Mouse (Mus musculus): ENCODE results near the gene Nmrk2. TPM values are rescaled to one million over a fixed set of nuclear protein-coding genes. Genes with fewer than 3 reads are reported as not detected.
"Not testable (repeated sequence)": the region's sequence is repeated elsewhere in the genome, so short reads cannot be mapped to it uniquely, and the experiment has no call there.

Gene Nmrk2
- polyA plus RNA-seq, 1 experiment = not detected

- Histone ChIP-seq H3K9ac (ENCODE audit: low read depth, poor library complexity, severe bottlenecking) (no peak overlapping the region), H3K9me3 (replicated peaks; ENCODE audit: control insufficient read depth, insufficient read depth, low read length, poor library complexity, severe bottlenecking) (no peaks in the 10 kb centered on the region), H3K4me1 (ENCODE audit: control insufficient read depth, insufficient read depth, low read length) (peaks cover 2% of the 10 kb centered on the region), H3K27me3 (ENCODE audit: control insufficient read depth, insufficient read depth, low read length, poor library complexity, severe bottlenecking) (no peaks in the 10 kb centered on the region), H3K4me3 (ENCODE audit: low read depth, low read length) (no peak overlapping the region), H3K36me3 (ENCODE audit: control insufficient read depth, insufficient read depth, low read length, poor library complexity, severe bottlenecking) (peaks cover under 1% of the 10 kb centered on the region), H3K27ac (ENCODE audit: insufficient read depth, low read length) (no peak overlapping the region)
- TF ChIP-seq CTCF (IDR thresholded peaks at IDR 0.05; ENCODE audit: low read depth, low read length) (no peak), EP300 (IDR thresholded peaks at IDR 0.05; ENCODE audit: insufficient read depth, low read depth, low read length) (no peak), POLR2A (IDR thresholded peaks at IDR 0.05; ENCODE audit: insufficient read depth, low read length) (no peak)
These were observed 14.7 kb downstream of the Nmrk2 start for GRCm38 (mm10) chr10:81187161-81187560.

- no peak overlapping the region for H3K27ac ChIP-seq (ENCODE audit: insufficient read depth, low read length)
- no peaks in the 10 kb centered on the region for H3K9me3 ChIP-seq (replicated peaks; ENCODE audit: control insufficient read depth, insufficient read depth, low read length, poor library complexity, severe bottlenecking)
- no peak overlapping the region for H3K4me3 ChIP-seq (ENCODE audit: low read depth, low read length)
- peaks cover 2% of the 10 kb centered on the region for H3K4me1 ChIP-seq (ENCODE audit: control insufficient read depth, insufficient read depth, low read length)
- peaks cover 24% of the 10 kb centered on the region for H3K36me3 ChIP-seq (ENCODE audit: control insufficient read depth, insufficient read depth, low read length, poor library complexity, severe bottlenecking)
- no peak overlapping the region for H3K9ac ChIP-seq (ENCODE audit: low read depth, poor library complexity, severe bottlenecking)
- TF ChIP-seq CTCF (IDR thresholded peaks at IDR 0.05; ENCODE audit: low read depth, low read length) = no peak
- no peak for TF ChIP-seq POLR2A (IDR thresholded peaks at IDR 0.05; ENCODE audit: insufficient read depth, low read length)
- TF ChIP-seq EP300 (IDR thresholded peaks at IDR 0.05; ENCODE audit: insufficient read depth, low read depth, low read length) = no peak
- H3K27me3 ChIP-seq (ENCODE audit: control insufficient read depth, insufficient read depth, low read length, poor library complexity, severe bottlenecking) = no peaks in the 10 kb centered on the region
These were observed 17.1 kb downstream of the Nmrk2 start for GRCm38 (mm10) chr10:81184765-81185164.

GRCm38 (mm10) chr10:81183805-81184204 lies 18.0 kb downstream of the Nmrk2 start, which contains the start of gene 4930442H23Rik:
TSS of gene 4930442H23Rik (minus strand) at chr10:81183849.
- no peaks in the 10 kb centered on the region for H3K27me3 ChIP-seq (ENCODE audit: control insufficient read depth, insufficient read depth, low read length, poor library complexity, severe bottlenecking)
- peak within 1 kb of the TSS; percentile 42; the same call in 1 of the 2 replicates for H3K27ac ChIP-seq (ENCODE audit: insufficient read depth, low read length)
- H3K36me3 ChIP-seq (ENCODE audit: control insufficient read depth, insufficient read depth, low read length, poor library complexity, severe bottlenecking) = peaks cover 34% of the 10 kb centered on the region
- TF ChIP-seq EP300 (IDR thresholded peaks at IDR 0.05; ENCODE audit: insufficient read depth, low read depth, low read length) (no peak), POLR2A (IDR thresholded peaks at IDR 0.05; ENCODE audit: insufficient read depth, low read length) (no peak), CTCF (IDR thresholded peaks at IDR 0.05; ENCODE audit: low read depth, low read length) (no peak)
- H3K9ac ChIP-seq (ENCODE audit: low read depth, poor library complexity, severe bottlenecking) = peak within 1 kb of the TSS; percentile 80
- peaks cover 2% of the 10 kb centered on the region for H3K4me1 ChIP-seq (ENCODE audit: control insufficient read depth, insufficient read depth, low read length)
- peak within 1 kb of the TSS; percentile 94 for H3K4me3 ChIP-seq (ENCODE audit: low read depth, low read length)
- no peaks in the 10 kb centered on the region for H3K9me3 ChIP-seq (replicated peaks; ENCODE audit: control insufficient read depth, insufficient read depth, low read length, poor library complexity, severe bottlenecking)

GRCm38 (mm10) chr10:81182336-81183333 lies 19.2 kb downstream of the Nmrk2 start, which contains the start of gene Dapk3:
TSS of gene Dapk3 (plus strand) at chr10:81183005.
- peak within 1 kb of the TSS; percentile 80 for H3K9ac ChIP-seq (ENCODE audit: low read depth, poor library complexity, severe bottlenecking)
- peak within 1 kb of the TSS; percentile 94 for H3K4me3 ChIP-seq (ENCODE audit: low read depth, low read length)
- H3K36me3 ChIP-seq (ENCODE audit: control insufficient read depth, insufficient read depth, low read length, poor library complexity, severe bottlenecking) = peaks cover 46% of the 10 kb centered on the region
- peak within 1 kb of the TSS; percentile 42; the same call in 1 of the 2 replicates for H3K27ac ChIP-seq (ENCODE audit: insufficient read depth, low read length)
- TF ChIP-seq EP300 (IDR thresholded peaks at IDR 0.05; ENCODE audit: insufficient read depth, low read depth, low read length) = no peak
- TF ChIP-seq CTCF (IDR thresholded peaks at IDR 0.05; ENCODE audit: low read depth, low read length) = no peak
- TF ChIP-seq POLR2A (IDR thresholded peaks at IDR 0.05; ENCODE audit: insufficient read depth, low read length) = no peak
- H3K27me3 ChIP-seq (ENCODE audit: control insufficient read depth, insufficient read depth, low read length, poor library complexity, severe bottlenecking) = no peaks in the 10 kb centered on the region
- H3K9me3 ChIP-seq (replicated peaks; ENCODE audit: control insufficient read depth, insufficient read depth, low read length, poor library complexity, severe bottlenecking) = no peaks in the 10 kb centered on the region
- H3K4me1 ChIP-seq (ENCODE audit: control insufficient read depth, insufficient read depth, low read length) = peaks cover 2% of the 10 kb centered on the region

- H3K27me3 ChIP-seq (ENCODE audit: control insufficient read depth, insufficient read depth, low read length, poor library complexity, severe bottlenecking); H3K4me3 ChIP-seq (ENCODE audit: low read depth, low read length); H3K27ac ChIP-seq (ENCODE audit: insufficient read depth, low read length); H3K4me1 ChIP-seq (ENCODE audit: control insufficient read depth, insufficient read depth, low read length); H3K9ac ChIP-seq (ENCODE audit: low read depth, poor library complexity, severe bottlenecking); H3K9me3 ChIP-seq (replicated peaks; ENCODE audit: control insufficient read depth, insufficient read depth, low read length, poor library complexity, severe bottlenecking): not testable (repeated sequence)
- H3K36me3 ChIP-seq (ENCODE audit: control insufficient read depth, insufficient read depth, low read length, poor library complexity, severe bottlenecking) = peaks cover 53% of the 10 kb centered on the region
These were observed 20.0 kb downstream of the Nmrk2 start for GRCm38 (mm10) chr10:81181860-81182259.

GRCm38 (mm10) chr10:81180946-81181345 lies 20.9 kb downstream of the Nmrk2 start:
- no peak overlapping the region for H3K27ac ChIP-seq (ENCODE audit: insufficient read depth, low read length)

More at GRCm38 (mm10) chr10:81180946-81181345, 20.9 kb downstream of the Nmrk2 start:
- H3K4me3 ChIP-seq (ENCODE audit: low read depth, low read length) = no peak overlapping the region
- H3K27me3 ChIP-seq (ENCODE audit: control insufficient read depth, insufficient read depth, low read length, poor library complexity, severe bottlenecking) = no peaks in the 10 kb centered on the region
- H3K9ac ChIP-seq (ENCODE audit: low read depth, poor library complexity, severe bottlenecking) = no peak overlapping the region
- H3K36me3 ChIP-seq (ENCODE audit: control insufficient read depth, insufficient read depth, low read length, poor library complexity, severe bottlenecking) = peaks cover 53% of the 10 kb centered on the region
- no peaks in the 10 kb centered on the region for H3K9me3 ChIP-seq (replicated peaks; ENCODE audit: control insufficient read depth, insufficient read depth, low read length, poor library complexity, severe bottlenecking)
- H3K4me1 ChIP-seq (ENCODE audit: control insufficient read depth, insufficient read depth, low read length) = peaks cover 2% of the 10 kb centered on the region
- TF ChIP-seq POLR2A (IDR thresholded peaks at IDR 0.05; ENCODE audit: insufficient read depth, low read length) (no peak), CTCF (IDR thresholded peaks at IDR 0.05; ENCODE audit: low read depth, low read length) (no peak), EP300 (IDR thresholded peaks at IDR 0.05; ENCODE audit: insufficient read depth, low read depth, low read length) (no peak)

Data from ES-Bruce4 (cell line).